Mouse (Mus musculus) hindbrain, embryonic 14.5 days (tissue): ENCODE measurements at regions not wholly inside any gene's neighbourhood (a gene's known extent, or its start where the extent isn't known, plus 50 kb on each side); places are given as distances from the start of the nearest gene placed in this dataset.

Source experiments
- ATAC-seq: fragments of 200-750 bp; cut with Nextera tagmentation; 2 replicates; pipeline ENCODE4 v1.8.0; 2017; ENCODE audit warnings: moderate number of reproducible peaks, mild to moderate bottlenecking, moderate TSS enrichment, moderate library complexity; ENCODE audit not compliant: low FRiP score
- DNase-seq: peaks from one replicate; pipeline ENCODE4 v3.0.0-alpha.2; 2015; ENCODE audit warnings: low spot score
- H3K27ac ChIP-seq: fragments of 300-500 bp; sonication (generic); 2 replicates; pipeline ENCODE4 v1.5.1; 2014; ENCODE audit warnings: mild to moderate bottlenecking, moderate library complexity
- H3K27me3 ChIP-seq: fragments of 300-500 bp; sonication (generic); 2 replicates; pipeline ENCODE4 v1.6.1; 2014; ENCODE audit warnings: mild to moderate bottlenecking, low read length, mixed read lengths; ENCODE audit not compliant: control insufficient read depth, insufficient read depth
- H3K36me3 ChIP-seq: fragments of 300-500 bp; sonication (generic); replicated peaks from 2 replicates; pipeline ENCODE4 v1.6.1; 2014; ENCODE audit not compliant: control insufficient read depth, insufficient read depth
- H3K4me1 ChIP-seq: fragments of 300-500 bp; sonication (generic); replicated peaks from 2 replicates; pipeline ENCODE4 v1.6.1; 2014; ENCODE audit warnings: antibody characterized with exemption, low read length, mixed read lengths; ENCODE audit not compliant: control insufficient read depth, insufficient read depth
- H3K4me2 ChIP-seq: fragments of 300-500 bp; sonication (generic); replicated peaks from 2 replicates; pipeline ENCODE4 v1.6.1; 2014; ENCODE audit warnings: mild to moderate bottlenecking, moderate library complexity
- H3K4me3 ChIP-seq: fragments of 300-500 bp; sonication (generic); replicated peaks from 2 replicates; pipeline ENCODE4 v1.5.1; 2014; ENCODE audit warnings: mild to moderate bottlenecking, low read length
- H3K9ac ChIP-seq: fragments of 300-500 bp; sonication (generic); 2 replicates; pipeline ENCODE4 v1.6.1; 2014
- H3K9me3 ChIP-seq: fragments of 300-500 bp; sonication (generic); 2 replicates; pipeline ENCODE4 v1.6.1; 2016; ENCODE audit warnings: low read length; ENCODE audit not compliant: control insufficient read depth
- WGBS: fragments of 180-500 bp; shearing (Covaris S2); extraction: QIAGEN DNeasy Blood & Tissue Kit; methylation state at CpG from one replicate; pipeline ENCODE4 v1.1.7; 2014; 5-methylcytosine and 5-hydroxymethylcytosine counted together

DNA sequence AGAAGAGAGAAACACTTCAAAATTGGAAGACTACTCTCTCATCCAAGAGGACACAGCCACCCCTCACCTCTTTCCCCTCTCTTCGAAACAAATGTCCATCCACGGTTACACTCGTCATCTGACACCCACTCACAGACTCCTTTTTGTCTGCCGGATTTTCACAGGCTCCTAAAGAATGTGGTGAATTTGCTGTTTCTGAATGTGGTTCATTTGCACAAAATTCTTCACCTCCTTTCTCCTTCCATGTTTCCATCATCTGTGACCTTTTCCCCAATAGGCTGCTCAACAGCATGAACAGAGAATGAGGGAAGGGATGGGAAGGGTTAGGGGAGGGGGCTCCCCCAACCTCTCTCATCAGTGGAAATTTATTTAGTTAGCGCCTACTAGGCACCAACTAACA is 122.4 kb downstream of the Nuak1 start:
- H3K4me2 ChIP-seq, result no peak overlapping the region
- ATAC-seq (no peak), DNase-seq (no peak)
- H3K4me1 ChIP-seq, result no peaks in the 10 kb centered on the region
- no peaks in the 10 kb centered on the region for H3K36me3 ChIP-seq
- H3K4me3 ChIP-seq, result no peak overlapping the region
- WGBS, result 51% methylated on average over 5 of the region's 5 CpGs
- no peak overlapping the region for H3K27ac ChIP-seq
- no peak overlapping the region for H3K9ac ChIP-seq
- H3K27me3 ChIP-seq, result no peaks in the 10 kb centered on the region
- no peaks in the 10 kb centered on the region for H3K9me3 ChIP-seq
